Mouse (Mus musculus): ENCODE measurements around the gene Dusp6. TPM values are rescaled to one million over a fixed set of nuclear protein-coding genes. Genes with fewer than 3 reads are reported as not detected.

The Dusp6 gene
- polyA plus RNA-seq, 1 experiment from 2014 or later = 45.5 TPM

DNA sequence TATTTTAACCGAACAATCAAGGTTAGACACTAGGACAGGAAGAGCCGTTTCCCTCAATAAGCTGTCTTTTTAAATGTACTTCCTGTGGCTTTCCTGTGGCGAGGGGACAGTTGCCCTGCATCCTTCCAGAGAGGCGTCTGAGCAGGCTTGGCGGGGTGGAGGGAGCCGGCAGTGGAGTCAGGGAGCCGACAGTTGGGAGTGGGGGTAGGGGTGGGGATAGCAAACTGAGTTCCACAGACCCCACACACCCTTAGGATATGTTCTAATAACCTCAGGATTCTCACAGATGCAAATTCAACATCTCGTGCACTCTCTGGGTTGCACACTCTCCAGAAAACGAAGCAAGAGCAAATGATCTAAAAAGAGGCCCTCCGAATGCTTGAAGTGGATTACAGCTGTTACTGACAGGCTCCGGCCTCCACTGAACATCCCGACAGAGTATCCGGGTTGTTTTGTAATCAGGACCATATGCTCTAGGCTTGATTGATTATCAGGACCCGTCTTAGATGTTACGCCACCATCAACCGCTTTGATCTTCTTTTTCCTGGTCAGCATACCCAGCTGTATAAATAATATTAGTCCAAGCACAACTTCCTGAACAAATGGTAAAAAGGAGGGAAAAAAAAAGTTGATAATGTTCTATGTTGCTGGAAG, 33.9 kb upstream of the Dusp6 start:
- H3K9me3 ChIP-seq (replicated peaks; ENCODE audit: control insufficient read depth, low read length) = no peaks in the 10 kb centered on the region
- H3K27me3 ChIP-seq (ENCODE audit: control insufficient read depth, insufficient read depth, low read length) = no peaks in the 10 kb centered on the region
- peak; percentile 49; the same call in 1 of the 2 replicates for ATAC-seq (replicated peaks; ENCODE audit: insufficient number of reproducible peaks, low FRiP score, low TSS enrichment)
- no peaks in the 10 kb centered on the region for H3K36me3 ChIP-seq (ENCODE audit: control insufficient read depth, insufficient read depth, low read length)
- H3K9ac ChIP-seq (ENCODE audit: low read depth, low read length) = peak overlapping the region; percentile 48; the same call in 1 of the 2 replicates
- peak overlapping the region; percentile 9; the same call in 1 of the 2 replicates for H3K4me3 ChIP-seq (ENCODE audit: low read depth, low read length)
- peak overlapping the region; percentile 55 for H3K4me2 ChIP-seq
- H3K27ac ChIP-seq (ENCODE audit: low read depth, low read length) = peak overlapping the region; percentile 58
- WGBS (ENCODE audit: insufficient replicate concordance) = 11% methylated on average over 16 of the region's 16 CpGs
- H3K4me1 ChIP-seq (ENCODE audit: control insufficient read depth, insufficient read depth, low read length) = peaks cover 15% of the 10 kb centered on the region

DNA sequence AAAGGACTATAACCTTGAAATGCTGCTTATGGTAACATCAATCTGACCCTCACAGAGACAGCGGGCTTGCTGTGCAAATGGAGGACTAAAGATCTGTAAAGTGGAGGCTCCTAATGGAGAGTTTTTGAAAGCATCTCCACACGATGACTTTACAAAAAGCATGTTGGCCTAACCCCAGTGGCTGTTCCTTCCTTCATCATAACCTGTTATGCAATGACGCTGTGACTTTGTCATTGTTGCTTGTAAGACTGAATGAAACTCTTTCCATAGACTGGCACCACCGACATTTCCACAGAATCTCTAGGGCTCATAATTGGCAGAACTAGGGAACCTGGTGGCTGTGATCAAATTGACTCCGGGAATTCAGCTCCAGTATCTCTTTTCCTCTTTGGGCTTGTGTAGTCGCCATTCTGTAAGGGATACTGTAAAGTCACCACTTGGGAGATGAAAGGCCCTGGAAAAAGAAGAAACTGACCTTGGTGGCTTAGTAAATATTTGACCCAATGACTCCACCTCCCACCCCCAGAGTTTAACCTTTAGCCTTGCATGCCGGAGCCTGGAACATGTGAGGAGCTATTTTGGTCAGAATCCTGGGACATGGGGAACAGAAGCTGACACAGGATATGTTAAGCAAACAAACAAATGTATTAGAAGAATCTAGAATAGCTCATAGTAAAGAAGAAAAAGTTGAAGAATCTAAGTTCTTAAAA, 30.4 kb upstream of the Dusp6 start:
- Histone ChIP-seq H3K4me1 (ENCODE audit: control insufficient read depth, insufficient read depth, low read length) (peaks cover 19% of the 10 kb centered on the region), H3K27ac (ENCODE audit: low read depth, low read length) (no peak overlapping the region), H3K4me3 (ENCODE audit: low read depth, low read length) (no peak overlapping the region), H3K36me3 (ENCODE audit: control insufficient read depth, insufficient read depth, low read length) (no peaks in the 10 kb centered on the region), H3K27me3 (ENCODE audit: control insufficient read depth, insufficient read depth, low read length) (no peaks in the 10 kb centered on the region), H3K9ac (ENCODE audit: low read depth, low read length) (no peak overlapping the region), H3K9me3 (replicated peaks; ENCODE audit: control insufficient read depth, low read length) (no peaks in the 10 kb centered on the region), H3K4me2 (no peak overlapping the region)
- ATAC-seq (replicated peaks; ENCODE audit: insufficient number of reproducible peaks, low FRiP score, low TSS enrichment) = no peak
- WGBS (ENCODE audit: insufficient replicate concordance) = 59% methylated on average over 7 of the region's 7 CpGs

GRCm38 (mm10) chr10:99234336-99234735, 28.7 kb upstream of the Dusp6 start:
- H3K27ac ChIP-seq (ENCODE audit: low read depth, low read length) = no peak overlapping the region
- WGBS (ENCODE audit: insufficient replicate concordance) = 87% methylated on average over 8 of the region's 8 CpGs
- no peaks in the 10 kb centered on the region for H3K27me3 ChIP-seq (ENCODE audit: control insufficient read depth, insufficient read depth, low read length)
- H3K4me3 ChIP-seq (ENCODE audit: low read depth, low read length) = no peak overlapping the region
- H3K4me1 ChIP-seq (ENCODE audit: control insufficient read depth, insufficient read depth, low read length) = peaks cover 8% of the 10 kb centered on the region; the same call in 1 of the 2 replicates
- H3K36me3 ChIP-seq (ENCODE audit: control insufficient read depth, insufficient read depth, low read length) = no peaks in the 10 kb centered on the region
- no peak overlapping the region for H3K9ac ChIP-seq (ENCODE audit: low read depth, low read length)
- ATAC-seq (replicated peaks; ENCODE audit: insufficient number of reproducible peaks, low FRiP score, low TSS enrichment) = no peak
- no peak overlapping the region for H3K4me2 ChIP-seq
- H3K9me3 ChIP-seq (replicated peaks; ENCODE audit: control insufficient read depth, low read length) = no peaks in the 10 kb centered on the region

DNA sequence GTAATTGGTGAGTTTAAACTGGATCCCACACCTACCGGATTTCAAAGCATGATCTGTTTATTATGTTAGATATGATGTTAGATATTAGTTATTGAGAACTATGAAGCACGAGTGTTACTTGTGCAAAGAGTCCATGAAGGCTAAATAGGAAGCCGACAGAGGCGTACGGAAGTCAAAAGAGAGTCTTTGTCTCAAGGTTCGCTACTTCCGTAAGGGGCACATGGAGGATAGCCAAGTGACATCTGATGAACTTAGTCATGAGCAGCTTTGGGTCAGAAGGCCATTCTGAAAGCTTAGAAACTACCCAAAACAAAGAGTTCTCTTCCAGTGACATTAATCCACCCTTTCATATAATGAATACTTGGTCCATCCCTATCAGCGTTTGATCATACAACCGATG, 27.9 kb upstream of the Dusp6 start:
- Histone ChIP-seq H3K36me3 (ENCODE audit: control insufficient read depth, insufficient read depth, low read length) (no peaks in the 10 kb centered on the region), H3K4me3 (ENCODE audit: low read depth, low read length) (no peak overlapping the region), H3K9me3 (replicated peaks; ENCODE audit: control insufficient read depth, low read length) (no peaks in the 10 kb centered on the region), H3K4me2 (no peak overlapping the region), H3K27me3 (ENCODE audit: control insufficient read depth, insufficient read depth, low read length) (no peaks in the 10 kb centered on the region), H3K27ac (ENCODE audit: low read depth, low read length) (no peak overlapping the region), H3K4me1 (ENCODE audit: control insufficient read depth, insufficient read depth, low read length) (peaks cover 8% of the 10 kb centered on the region; the same call in 1 of the 2 replicates), H3K9ac (ENCODE audit: low read depth, low read length) (no peak overlapping the region)
- WGBS (ENCODE audit: insufficient replicate concordance) = 90% methylated on average over 9 of the region's 9 CpGs
- no peak for ATAC-seq (replicated peaks; ENCODE audit: insufficient number of reproducible peaks, low FRiP score, low TSS enrichment)

- H3K4me2 ChIP-seq = no peak overlapping the region; the same call in 1 of the 2 replicates
- peak overlapping the region; percentile 25; the same call in 1 of the 2 replicates for H3K27ac ChIP-seq (ENCODE audit: low read depth, low read length)
- WGBS (ENCODE audit: insufficient replicate concordance) = 36% methylated on average over 11 of the region's 11 CpGs
Observed at GRCm38 (mm10) chr10:99237205-99237832, 25.7 kb upstream of the Dusp6 start.

GRCm38 (mm10) chr10:99238537-99238936, 24.5 kb upstream of the Dusp6 start:
- H3K27ac ChIP-seq (ENCODE audit: low read depth, low read length) = no peak overlapping the region
- no peak for ATAC-seq (replicated peaks; ENCODE audit: insufficient number of reproducible peaks, low FRiP score, low TSS enrichment)
- 88% methylated on average over 11 of the region's 11 CpGs for WGBS (ENCODE audit: insufficient replicate concordance)

More at GRCm38 (mm10) chr10:99237205-99237832, 25.7 kb upstream of the Dusp6 start:
- ATAC-seq (replicated peaks; ENCODE audit: insufficient number of reproducible peaks, low FRiP score, low TSS enrichment) = no peak
- Histone ChIP-seq H3K27me3 (ENCODE audit: control insufficient read depth, insufficient read depth, low read length) (no peaks in the 10 kb centered on the region), H3K9ac (ENCODE audit: low read depth, low read length) (no peak overlapping the region), H3K4me1 (ENCODE audit: control insufficient read depth, insufficient read depth, low read length) (peaks cover 11% of the 10 kb centered on the region), H3K4me3 (ENCODE audit: low read depth, low read length) (no peak overlapping the region), H3K9me3 (replicated peaks; ENCODE audit: control insufficient read depth, low read length) (no peaks in the 10 kb centered on the region), H3K36me3 (ENCODE audit: control insufficient read depth, insufficient read depth, low read length) (no peaks in the 10 kb centered on the region)

DNA sequence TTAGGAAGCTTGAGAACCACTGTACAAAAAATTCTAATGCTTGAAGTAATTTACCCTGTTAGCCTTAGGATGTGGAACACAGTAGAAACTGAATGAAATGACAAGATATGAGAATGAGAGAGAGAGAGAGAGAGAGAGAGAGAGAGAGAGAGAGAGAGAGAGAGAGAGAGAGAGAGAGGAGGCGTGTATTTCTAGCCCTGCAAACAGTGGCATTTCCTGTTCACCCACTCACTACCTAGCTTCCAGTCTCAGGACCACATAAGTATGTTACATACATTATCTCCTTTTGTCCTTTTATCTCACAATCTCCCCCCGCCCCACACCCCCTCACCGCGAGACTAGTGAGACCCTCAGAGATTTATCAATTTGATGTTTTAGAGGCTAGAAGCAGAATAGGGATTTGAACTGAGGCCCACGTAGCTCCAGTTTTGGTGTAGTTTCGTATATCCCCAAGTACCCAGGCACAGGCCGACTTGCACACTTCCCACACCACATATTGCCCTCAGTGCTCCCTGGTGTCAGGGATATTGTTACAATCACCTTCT, 21.7 kb upstream of the Dusp6 start:
- peak overlapping the region; percentile 57 for H3K27ac ChIP-seq (ENCODE audit: low read depth, low read length)

More at GRCm38 (mm10) chr10:99238537-99238936, 24.5 kb upstream of the Dusp6 start:
- Histone ChIP-seq H3K9ac (ENCODE audit: low read depth, low read length) (no peak overlapping the region), H3K27me3 (ENCODE audit: control insufficient read depth, insufficient read depth, low read length) (no peaks in the 10 kb centered on the region), H3K36me3 (ENCODE audit: control insufficient read depth, insufficient read depth, low read length) (no peaks in the 10 kb centered on the region), H3K9me3 (replicated peaks; ENCODE audit: control insufficient read depth, low read length) (no peaks in the 10 kb centered on the region), H3K4me3 (ENCODE audit: low read depth, low read length) (no peak overlapping the region), H3K4me1 (ENCODE audit: control insufficient read depth, insufficient read depth, low read length) (peaks cover 11% of the 10 kb centered on the region), H3K4me2 (no peak overlapping the region)

GRCm38 (mm10) chr10:99241829-99242711, 21.0 kb upstream of the Dusp6 start:
- Histone ChIP-seq H3K9me3 (replicated peaks; ENCODE audit: control insufficient read depth, low read length) (no peaks in the 10 kb centered on the region), H3K4me3 (ENCODE audit: low read depth, low read length) (no peak overlapping the region), H3K27ac (ENCODE audit: low read depth, low read length) (peak overlapping the region; percentile 64), H3K4me2 (no peak overlapping the region), H3K9ac (ENCODE audit: low read depth, low read length) (no peak overlapping the region), H3K27me3 (ENCODE audit: control insufficient read depth, insufficient read depth, low read length) (no peaks in the 10 kb centered on the region), H3K36me3 (ENCODE audit: control insufficient read depth, insufficient read depth, low read length) (no peaks in the 10 kb centered on the region), H3K4me1 (ENCODE audit: control insufficient read depth, insufficient read depth, low read length) (peaks cover 11% of the 10 kb centered on the region)
- 66% methylated on average over 16 of the region's 16 CpGs for WGBS (ENCODE audit: insufficient replicate concordance)
- ATAC-seq (replicated peaks; ENCODE audit: insufficient number of reproducible peaks, low FRiP score, low TSS enrichment) = no peak

More for the DNA sequence above, 21.7 kb upstream of the Dusp6 start:
- Histone ChIP-seq H3K36me3 (ENCODE audit: control insufficient read depth, insufficient read depth, low read length) (no peaks in the 10 kb centered on the region), H3K4me1 (ENCODE audit: control insufficient read depth, insufficient read depth, low read length) (peaks cover 11% of the 10 kb centered on the region), H3K9me3 (replicated peaks; ENCODE audit: control insufficient read depth, low read length) (no peaks in the 10 kb centered on the region), H3K27me3 (ENCODE audit: control insufficient read depth, insufficient read depth, low read length) (no peaks in the 10 kb centered on the region), H3K4me2 (no peak overlapping the region), H3K9ac (ENCODE audit: low read depth, low read length) (no peak overlapping the region), H3K4me3 (ENCODE audit: low read depth, low read length) (no peak overlapping the region)
- no peak for ATAC-seq (replicated peaks; ENCODE audit: insufficient number of reproducible peaks, low FRiP score, low TSS enrichment)
- WGBS (ENCODE audit: insufficient replicate concordance) = 75% methylated on average over 7 of the region's 7 CpGs

Data from heart, embryonic 11.5 days (tissue).